Mouse (Mus musculus): ENCODE results near the gene Tnf.
"Not testable (repeated sequence)": the region's sequence is repeated elsewhere in the genome, so short reads cannot be mapped to it uniquely, and the experiment has no call there.

Gene Tnf

DNA sequence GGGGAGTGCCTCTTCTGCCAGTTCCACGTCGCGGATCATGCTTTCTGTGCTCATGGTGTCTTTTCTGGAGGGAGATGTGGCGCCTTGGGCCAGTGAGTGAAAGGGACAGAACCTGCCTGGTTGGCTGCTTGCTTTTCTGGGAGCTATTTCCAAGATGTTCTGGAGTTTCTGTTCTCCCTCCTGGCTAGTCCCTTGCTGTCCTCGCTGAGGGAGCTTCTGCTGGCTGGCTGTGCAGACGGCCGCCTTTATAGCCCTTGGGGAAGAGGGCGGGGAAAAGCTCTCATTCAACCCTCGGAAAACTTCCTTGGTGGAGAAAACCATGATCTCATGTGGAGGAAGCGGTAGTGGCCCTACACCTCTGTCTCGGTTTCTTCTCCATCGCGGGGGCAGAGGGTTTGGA lies at the start of gene Tnf:
Gene Tnf (minus strand): TSS at position 221 of the 400 bp plus-strand sequence.
- DNase-seq: no peak

DNA sequence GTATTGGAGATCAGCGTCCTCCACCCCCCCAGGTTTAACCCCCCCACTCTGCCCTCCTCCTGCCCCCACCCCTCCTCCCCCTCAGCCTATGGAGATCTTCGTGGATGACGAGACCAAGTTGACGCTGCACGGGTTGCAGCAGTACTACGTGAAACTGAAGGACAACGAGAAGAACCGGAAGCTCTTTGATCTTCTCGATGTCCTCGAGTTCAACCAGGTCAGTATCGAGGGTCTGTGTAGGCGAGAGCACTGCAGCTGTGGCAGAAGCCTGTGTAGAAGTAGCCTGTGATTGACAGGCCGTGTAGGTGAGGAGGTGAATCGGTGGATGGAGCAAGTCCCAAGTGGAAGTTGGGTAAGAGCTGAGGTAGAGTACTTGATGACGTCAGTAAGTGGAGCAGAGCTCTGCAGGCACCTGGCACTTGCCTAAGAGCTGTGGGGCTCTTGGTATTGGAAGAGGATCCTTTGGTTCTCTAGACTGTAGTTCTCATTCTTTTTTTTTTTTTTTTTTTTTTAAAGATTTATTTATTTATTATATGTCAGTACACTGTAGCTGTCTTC lies 49.4 kb upstream of the Tnf start:
- DNase-seq: no peak

DNA sequence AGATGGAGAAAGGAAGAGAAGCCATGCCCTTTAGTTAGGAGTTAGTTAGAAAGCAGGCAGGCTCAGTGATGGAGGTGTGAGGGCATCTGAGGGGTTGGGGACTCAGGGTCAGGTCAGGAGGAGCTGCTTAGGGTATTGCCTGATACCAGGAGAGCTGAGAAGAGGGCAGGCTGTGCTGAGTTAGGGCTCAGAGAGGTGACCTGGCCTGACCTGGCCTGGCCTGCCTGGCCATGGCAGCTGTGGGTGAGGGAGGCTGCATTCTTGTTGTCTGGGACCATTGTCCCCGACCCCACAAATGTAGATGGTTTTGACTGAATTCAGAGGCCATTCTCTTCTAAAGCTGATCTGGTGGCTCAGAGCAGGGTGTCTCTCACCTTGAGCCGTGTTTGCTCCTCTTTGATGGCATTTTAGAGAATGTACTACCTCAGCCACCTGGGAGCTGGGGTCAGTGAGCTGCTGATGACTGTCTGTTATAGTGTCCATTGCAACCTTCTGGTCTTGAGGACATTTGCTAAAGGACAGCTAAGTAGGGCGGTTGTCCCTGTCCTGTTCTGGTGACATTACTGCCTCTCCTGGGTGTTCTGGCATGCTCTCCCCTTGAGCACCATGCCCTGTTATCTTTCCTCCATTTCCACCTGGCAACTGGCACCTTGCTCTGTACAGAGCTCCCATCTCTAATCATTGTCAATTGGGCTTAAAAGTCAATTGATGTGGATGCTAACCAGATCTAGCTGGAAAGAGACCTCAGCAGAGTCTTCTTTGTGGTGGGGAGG lies 48.7 kb upstream of the Tnf start:
- no peak for DNase-seq

GRCm38 (mm10) chr17:35249451-35250197 lies 47.8 kb upstream of the Tnf start:
- DNase-seq: no peak

DNA sequence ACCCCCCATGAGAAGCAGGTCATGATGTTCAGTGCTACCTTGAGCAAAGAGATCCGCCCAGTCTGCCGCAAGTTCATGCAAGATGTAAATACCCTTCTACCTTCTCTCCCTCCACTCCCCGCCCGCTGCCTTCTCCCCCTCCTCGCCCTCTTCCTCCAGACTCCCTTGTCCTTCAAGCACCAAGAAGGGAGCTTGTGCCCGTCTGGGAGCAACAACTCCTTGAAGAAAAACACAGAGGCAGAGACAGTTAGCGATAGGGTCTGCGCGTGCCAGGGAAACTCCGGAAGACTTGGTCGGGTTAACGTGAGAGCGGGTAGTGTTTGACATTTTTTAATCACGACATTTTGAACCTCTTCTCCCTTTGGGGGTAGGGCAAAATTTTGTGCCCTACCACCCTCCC lies 47.2 kb upstream of the Tnf start:
- DNase-seq: no peak

GRCm38 (mm10) chr17:35247144-35247543 lies 45.3 kb upstream of the Tnf start:
- no peak for DNase-seq

- DNase-seq: no peak
Observed at GRCm38 (mm10) chr17:35245731-35246623, 44.2 kb upstream of the Tnf start.

DNA sequence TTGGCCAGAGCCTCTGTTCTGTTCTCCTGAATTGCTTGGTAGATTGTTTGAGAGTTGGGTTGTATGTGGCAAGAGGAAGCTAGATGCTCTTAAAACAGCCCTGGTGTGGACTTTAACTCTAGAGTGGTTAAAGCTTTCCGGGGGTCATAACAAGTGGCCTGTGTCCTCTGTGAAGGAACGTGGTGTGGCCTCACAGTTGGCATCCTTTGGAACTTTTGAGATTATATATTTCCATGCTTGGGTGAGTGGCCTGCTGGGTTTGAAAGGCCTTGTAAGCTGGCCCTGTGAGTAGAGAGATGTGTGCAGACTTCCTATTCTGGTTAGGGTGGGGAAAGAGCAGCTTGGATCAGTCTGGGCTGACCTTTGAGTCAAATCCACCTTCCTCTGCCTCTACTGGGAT lies 43.2 kb upstream of the Tnf start:
- no peak for DNase-seq

GRCm38 (mm10) chr17:35243086-35243485 lies 41.3 kb upstream of the Tnf start:
- DNase-seq: peak; percentile 61

DNA sequence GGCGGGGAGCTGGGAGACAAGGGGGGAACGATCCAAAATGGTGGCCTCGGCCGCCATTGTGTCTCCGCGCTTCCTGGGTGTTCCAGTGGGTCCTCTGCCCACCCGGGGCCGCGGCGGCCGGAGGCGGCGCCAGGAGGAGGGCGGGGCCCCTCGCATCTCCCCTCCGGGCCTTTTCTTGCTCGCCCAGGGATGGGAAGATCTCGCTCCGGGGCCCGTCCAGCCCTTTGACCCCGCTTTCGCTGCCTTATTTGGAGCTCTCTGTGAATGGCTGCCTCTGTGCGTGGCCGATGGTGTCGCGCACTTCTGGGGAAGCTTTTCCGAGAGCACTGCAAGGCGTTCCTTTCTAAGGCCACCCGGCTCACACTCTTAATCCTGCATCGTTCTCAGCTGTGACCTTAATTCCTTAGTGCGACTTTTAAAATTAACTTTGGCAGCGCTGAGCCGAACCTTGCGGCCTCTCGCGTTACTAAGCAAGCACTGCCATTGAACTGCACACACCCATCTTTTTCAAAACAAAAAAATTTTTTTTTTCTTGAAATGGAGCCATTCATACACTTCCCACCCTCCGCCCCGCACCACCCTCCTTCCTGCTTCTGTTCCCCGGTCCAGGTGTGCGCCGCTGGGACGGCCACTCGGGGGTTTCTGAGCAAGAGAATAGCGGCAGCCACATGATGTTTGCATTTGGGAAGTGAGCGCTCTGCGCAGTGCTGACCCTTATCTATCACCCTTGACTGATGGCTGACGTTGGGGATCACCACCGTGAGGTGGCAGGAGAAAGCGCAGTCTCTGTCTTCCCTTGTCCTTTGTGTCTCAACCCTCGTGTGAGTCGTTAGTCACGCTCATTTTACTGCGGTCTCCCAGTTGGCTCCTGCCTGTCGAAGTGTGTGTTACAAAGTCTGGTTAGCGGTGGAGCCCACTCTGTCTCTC lies 40.5 kb upstream of the Tnf start:
- peak; percentile 46 for DNase-seq

- peak; percentile 93 for DNase-seq
Observed at GRCm38 (mm10) chr17:35241305-35242014, 39.7 kb upstream of the Tnf start, which contains the start of gene Ddx39b. Gene Ddx39b, plus strand, starts transcription at chr17:35241746.

DNA sequence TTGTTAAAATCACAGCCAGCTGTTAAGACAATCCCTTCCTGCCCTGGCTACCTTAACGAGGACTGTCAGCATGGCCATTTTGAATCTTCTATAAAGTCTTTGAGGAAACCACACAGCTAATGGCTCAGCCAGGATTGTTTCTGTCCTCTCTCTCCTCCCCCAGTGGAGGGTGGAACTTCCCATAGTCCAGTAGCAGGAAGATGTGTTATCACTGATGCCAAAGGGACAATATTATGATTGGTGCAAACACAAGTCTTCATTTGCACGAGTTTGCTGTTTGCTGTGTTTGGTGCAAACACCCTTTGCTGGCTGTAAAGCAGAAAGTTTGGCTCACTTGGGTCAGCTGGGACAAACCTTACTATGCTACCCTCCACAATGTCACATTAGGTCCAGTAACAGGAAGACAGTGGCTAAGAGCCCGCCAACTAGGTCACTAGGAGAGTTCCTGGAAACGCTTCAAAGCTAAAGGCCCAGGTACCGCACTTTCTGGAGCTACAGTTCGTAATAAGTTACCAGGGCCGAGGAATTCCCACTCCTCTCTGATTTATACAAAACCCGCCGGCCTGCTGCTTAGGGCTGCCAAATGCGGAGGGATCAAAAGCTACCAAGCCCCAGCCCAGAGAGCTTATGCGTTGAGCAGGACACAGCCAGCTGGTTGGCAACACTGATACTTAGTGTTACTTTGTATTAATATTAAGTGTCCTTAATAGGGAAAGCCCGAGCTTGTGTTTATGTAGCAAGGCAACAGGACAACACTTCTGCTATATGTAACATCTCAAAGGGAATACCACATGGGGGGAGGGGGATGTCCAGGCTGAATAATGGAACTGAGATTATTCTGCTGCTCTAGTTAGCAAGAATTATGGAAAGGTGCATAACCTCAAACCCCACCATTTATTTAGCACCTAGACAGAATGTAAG lies 38.8 kb upstream of the Tnf start:
- DNase-seq: no peak

DNA sequence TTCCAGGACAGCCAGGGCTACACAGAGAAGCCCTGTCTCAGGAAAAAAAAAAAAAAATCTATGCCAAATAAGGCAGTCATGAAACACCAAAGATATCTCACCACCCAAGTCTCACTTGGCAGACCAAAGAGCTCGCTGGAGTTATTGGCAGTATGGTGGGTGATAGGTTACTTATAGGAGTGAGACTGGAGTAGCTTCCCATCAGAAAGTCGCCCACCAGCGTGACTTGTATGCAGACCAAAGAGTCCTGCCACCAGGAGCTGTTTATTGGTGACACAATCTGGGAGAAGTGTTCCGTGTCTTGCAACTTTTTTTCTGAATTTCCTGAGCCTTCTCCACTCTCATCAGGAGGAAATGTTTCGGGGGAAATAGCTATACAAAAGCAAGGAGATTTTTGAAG lies 37.9 kb upstream of the Tnf start:
- DNase-seq: no peak

DNA sequence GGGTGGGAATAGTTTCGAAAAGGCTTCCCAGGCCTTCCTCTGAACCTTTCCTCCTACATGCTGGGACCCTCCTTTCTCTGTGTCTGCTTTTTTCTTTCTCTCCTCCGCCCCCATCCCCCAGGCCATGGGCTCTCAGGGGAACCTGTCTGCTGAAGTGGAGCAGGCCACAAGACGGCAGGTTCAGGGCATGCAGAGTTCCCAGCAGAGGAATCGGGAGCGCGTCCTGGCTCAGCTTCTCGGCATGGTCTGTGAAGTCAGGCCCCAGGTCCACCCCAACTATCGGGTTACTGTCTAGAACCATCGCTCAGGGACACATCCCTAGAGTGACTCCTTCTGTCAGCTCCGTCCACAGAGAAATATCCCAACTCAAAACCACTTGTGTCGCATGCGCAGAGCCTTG lies 35.7 kb upstream of the Tnf start:
- no peak for DNase-seq

DNA sequence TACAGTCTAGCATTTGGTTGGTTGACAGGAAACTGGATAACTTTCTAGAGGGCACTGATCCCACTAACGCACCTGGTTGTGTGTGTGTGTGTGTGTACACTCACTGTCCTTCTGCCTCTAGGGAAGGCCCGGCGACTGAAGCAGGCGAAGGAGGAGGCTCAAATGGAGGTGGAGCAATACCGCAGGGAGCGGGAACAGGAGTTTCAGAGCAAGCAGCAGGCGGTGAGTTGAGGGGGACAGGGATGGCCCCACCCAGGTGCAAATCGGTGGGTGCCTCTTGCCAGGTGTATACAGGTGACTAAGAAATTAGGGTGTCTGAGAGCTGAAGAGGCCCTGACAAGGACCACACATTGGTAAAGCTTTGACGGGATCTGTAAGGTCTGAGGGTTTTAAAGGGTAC lies 35.2 kb upstream of the Tnf start:
- peak; percentile 45 for DNase-seq

GRCm38 (mm10) chr17:35236390-35236746 lies 34.6 kb upstream of the Tnf start:
- peak; percentile 100 for DNase-seq

- peak; percentile 84 for DNase-seq
Observed at GRCm38 (mm10) chr17:35235614-35236389, 34.0 kb upstream of the Tnf start, which contains the start of gene Nfkbil1. Gene Nfkbil1, minus strand, starts transcription at chr17:35235792.

DNA sequence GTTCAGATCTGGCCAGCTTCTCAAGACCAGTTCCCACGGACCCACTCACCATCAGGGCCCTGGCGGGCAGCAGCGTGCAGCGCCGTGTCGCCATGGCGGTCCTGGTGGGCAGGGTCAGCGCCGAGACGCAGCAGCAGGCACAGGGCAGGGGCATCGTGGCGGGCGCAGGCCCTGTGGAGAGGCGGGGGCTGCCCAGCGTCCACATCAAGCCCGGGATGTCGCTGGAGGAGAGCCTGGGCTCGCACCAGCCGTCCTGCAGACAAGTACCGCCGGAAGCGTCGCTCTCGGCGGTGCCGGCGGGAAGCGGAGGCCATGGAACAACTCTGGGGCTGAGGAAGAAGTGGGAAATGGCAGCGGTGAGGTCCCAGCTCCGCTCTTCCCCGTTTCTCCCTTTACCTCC lies 33.1 kb upstream of the Tnf start:
- DNase-seq: no peak

GRCm38 (mm10) chr17:35234090-35234489 lies 32.3 kb upstream of the Tnf start:
- DNase-seq: not testable (repeated sequence)

Data from right cerebral cortex, postnatal 4 days (tissue).